Mouse (Mus musculus): ENCODE results near the gene Gstcd.

The Gstcd gene

GRCm38 (mm10) chr3:133091664-133092273 lies at the start of gene Gstcd, which contains the start of gene Ints12:
TSS of gene Gstcd (minus strand) at chr3:133092033.
TSS of gene Ints12 (plus strand) at chr3:133091840.
- DNase-seq (ENCODE audit: low read depth, low spot score), result peak; percentile 94

GRCm38 (mm10) chr3:133132611-133133010 lies 40.8 kb upstream of the Gstcd start:
- no peak for DNase-seq (ENCODE audit: low read depth, low spot score)

- DNase-seq (ENCODE audit: low read depth, low spot score), result no peak
Measured at GRCm38 (mm10) chr3:133131372-133131771, 39.5 kb upstream of the Gstcd start.

- DNase-seq (ENCODE audit: low read depth, low spot score), result no peak
Measured at GRCm38 (mm10) chr3:133113281-133113680, 21.4 kb upstream of the Gstcd start.

- no peak for DNase-seq (ENCODE audit: low read depth, low spot score)
Measured at GRCm38 (mm10) chr3:133111741-133112140, 19.9 kb upstream of the Gstcd start.

GRCm38 (mm10) chr3:133109844-133110243 lies 18.0 kb upstream of the Gstcd start:
- DNase-seq (ENCODE audit: low read depth, low spot score), result no peak

- DNase-seq (ENCODE audit: low read depth, low spot score), result no peak
Measured at GRCm38 (mm10) chr3:133108731-133109130, 16.9 kb upstream of the Gstcd start.

GRCm38 (mm10) chr3:133104436-133104835 lies 12.6 kb upstream of the Gstcd start:
- DNase-seq (ENCODE audit: low read depth, low spot score), result no peak

- no peak for DNase-seq (ENCODE audit: low read depth, low spot score)
Measured at GRCm38 (mm10) chr3:133103768-133104167, 11.9 kb upstream of the Gstcd start.

GRCm38 (mm10) chr3:133098909-133099308 lies 7.1 kb upstream of the Gstcd start:
- no peak for DNase-seq (ENCODE audit: low read depth, low spot score)

GRCm38 (mm10) chr3:133098336-133098735 lies 6.5 kb upstream of the Gstcd start:
- DNase-seq (ENCODE audit: low read depth, low spot score), result no peak

- DNase-seq (ENCODE audit: low read depth, low spot score), result no peak
Measured at GRCm38 (mm10) chr3:133097936-133098335, 6.1 kb upstream of the Gstcd start.

GRCm38 (mm10) chr3:133094305-133094704 lies 2.5 kb upstream of the Gstcd start:
- DNase-seq (ENCODE audit: low read depth, low spot score), result no peak

GRCm38 (mm10) chr3:133092936-133093335 lies 1.1 kb upstream of the Gstcd start:
- no peak for DNase-seq (ENCODE audit: low read depth, low spot score)

- DNase-seq (ENCODE audit: low read depth, low spot score), result no peak
Measured at GRCm38 (mm10) chr3:133092274-133092853, 531 bp upstream of the Gstcd start.

GRCm38 (mm10) chr3:133091121-133091663 lies 641 bp downstream of the Gstcd start:
- DNase-seq (ENCODE audit: low read depth, low spot score), result peak; percentile 30

GRCm38 (mm10) chr3:133090247-133091120 lies 1.3 kb downstream of the Gstcd start:
- DNase-seq (ENCODE audit: low read depth, low spot score), result no peak

GRCm38 (mm10) chr3:133085858-133086257 lies 6.0 kb downstream of the Gstcd start:
- no peak for DNase-seq (ENCODE audit: low read depth, low spot score)

- no peak for DNase-seq (ENCODE audit: low read depth, low spot score)
Measured at GRCm38 (mm10) chr3:133082736-133083135, 9.1 kb downstream of the Gstcd start.

- DNase-seq (ENCODE audit: low read depth, low spot score), result no peak
Measured at GRCm38 (mm10) chr3:133075560-133075959, 16.3 kb downstream of the Gstcd start.

- no peak for DNase-seq (ENCODE audit: low read depth, low spot score)
Measured at GRCm38 (mm10) chr3:133052068-133052467, 39.8 kb downstream of the Gstcd start.

GRCm38 (mm10) chr3:133033145-133033755 lies 58.6 kb downstream of the Gstcd start:
- no peak for DNase-seq (ENCODE audit: low read depth, low spot score)
